9 mouse cellular contexts compared by ENCODE assay signal in genomic region chr11:121014896-121015300, GRCm38 (mm10). TPM values are rescaled to one million over a fixed set of nuclear protein-coding genes. Genes with fewer than 3 reads are reported as not detected.
A peak's percentile ranks its signal among the peaks of the same experiment; 100 is the strongest.
DNase-seq lines count a peak whose midpoint lies in the region; ATAC-seq and TF ChIP-seq lines count a peak whose summit lies in the region.
"Had no signal": no experiment of that assay in that cellular context is flagged by ENCODE, and none has a peak within 500 bp of the region (broad histone marks: within the 10 kb centered on the region; RNA-seq: fewer than 3 reads in every experiment).

No protein-coding gene starts in this region.

- no peaks in the 10 kb centered on the region for H3K79me2 ChIP-seq in C2C12 (ENCODE audit: control insufficient read depth, insufficient read depth)

- H3K9me3 ChIP-seq in forebrain, embryonic 15.5 days, result no peaks in the 10 kb centered on the region
- H3K9me3 ChIP-seq in hindbrain, embryonic 14.5 days (ENCODE audit: control insufficient read depth, low read length), result no peaks in the 10 kb centered on the region
- H3K9me3 ChIP-seq in limb, embryonic 14.5 days (ENCODE audit: control insufficient read depth, low read length), result no peaks in the 10 kb centered on the region
- H3K9me3 ChIP-seq in neural tube, embryonic 12.5 days, result no peaks in the 10 kb centered on the region

- peaks cover 8% of the 10 kb centered on the region for H3K27me3 ChIP-seq in C2C12 (ENCODE audit: control insufficient read depth, insufficient read depth, insufficient read length)
- H3K27me3 ChIP-seq in forebrain, embryonic 15.5 days, result no peaks in the 10 kb centered on the region
- no peaks in the 10 kb centered on the region for H3K27me3 ChIP-seq in hindbrain, embryonic 14.5 days (ENCODE audit: control insufficient read depth, insufficient read depth, low read length)
- no peaks in the 10 kb centered on the region for H3K27me3 ChIP-seq in limb, embryonic 14.5 days (ENCODE audit: control insufficient read depth, insufficient read depth, low read length)
- H3K27me3 ChIP-seq in neural tube, embryonic 12.5 days (replicated peaks), result no peaks in the 10 kb centered on the region

- H3K4me3 ChIP-seq in C2C12 (ENCODE audit: insufficient read depth, poor library complexity, severe bottlenecking), result peak overlapping the region; percentile 7
- peak overlapping the region; percentile 25 for H3K4me3 ChIP-seq in forebrain, embryonic 15.5 days
- H3K4me3 ChIP-seq in hindbrain, embryonic 14.5 days (replicated peaks; ENCODE audit: low read length), result no peak overlapping the region
- 0 out of 2 replicates have a peak overlapping the region, but pooled peaks have one; percentile 3 for H3K4me3 ChIP-seq in limb, embryonic 14.5 days (replicated peaks; ENCODE audit: low read length)
- H3K4me3 ChIP-seq in neural tube, embryonic 12.5 days, result no peak overlapping the region

- no peak overlapping the region; the same call in 1 of the 2 replicates for H3K9ac ChIP-seq in forebrain, embryonic 15.5 days (replicated peaks)
- H3K9ac ChIP-seq in hindbrain, embryonic 14.5 days, result no peak overlapping the region
- 0 out of 2 replicates have a peak overlapping the region, but pooled peaks have one; percentile 9 for H3K9ac ChIP-seq in limb, embryonic 14.5 days (ENCODE audit: low read depth, low read length, severe bottlenecking)
- H3K9ac ChIP-seq in neural tube, embryonic 12.5 days, result no peak overlapping the region

- H3K79me3 ChIP-seq in C2C12 (ENCODE audit: low read depth), result no peaks in the 10 kb centered on the region

- no peak for TF ChIP-seq CTCF in C2C12 (IDR thresholded peaks at IDR 0.05; ENCODE audit: control insufficient read depth, insufficient read depth, insufficient read length)

- DNase-seq in brain, adult 2 months (ENCODE audit: low read depth, low spot score), result peak; percentile 95
- DNase-seq in hindbrain, embryonic 14.5 days (ENCODE audit: low spot score), result no peak
- DNase-seq in limb, embryonic 14.5 days (ENCODE audit: low spot score), result peak; percentile 32
- no peak for DNase-seq in ovary, postnatal 14 days (ENCODE audit: low spot score)

- no peak overlapping the region for H3ac ChIP-seq in C2C12 (ENCODE audit: control insufficient read depth, insufficient read length, low read depth)

- no peak overlapping the region for H3K27ac ChIP-seq in forebrain, embryonic 15.5 days (replicated peaks)
- no peak overlapping the region for H3K27ac ChIP-seq in hindbrain, embryonic 14.5 days
- no peak overlapping the region for H3K27ac ChIP-seq in limb, embryonic 14.5 days (replicated peaks; ENCODE audit: low read depth, low read length)
- H3K27ac ChIP-seq in neural tube, embryonic 12.5 days, result no peak overlapping the region

- 58% methylated on average over 19 of the region's 19 CpGs for WGBS in forebrain, embryonic 15.5 days
- 62% methylated on average over 19 of the region's 19 CpGs for WGBS in hindbrain, embryonic 14.5 days
- WGBS in limb, embryonic 14.5 days, result 51% methylated on average over 19 of the region's 19 CpGs
- 60% methylated on average over 19 of the region's 19 CpGs for WGBS in neural tube, embryonic 12.5 days

- TF ChIP-seq POLR2A in limb, embryonic 14.5 days (IDR thresholded peaks at IDR 0.05; ENCODE audit: borderline replicate concordance, extremely low read depth, insufficient read depth, insufficient read length), result no peak

- H3K4me1 ChIP-seq in forebrain, embryonic 15.5 days, result no peaks in the 10 kb centered on the region
- H3K4me1 ChIP-seq in hindbrain, embryonic 14.5 days (replicated peaks; ENCODE audit: control insufficient read depth, insufficient read depth, low read length), result no peaks in the 10 kb centered on the region
- no peaks in the 10 kb centered on the region for H3K4me1 ChIP-seq in limb, embryonic 14.5 days (ENCODE audit: control insufficient read depth, insufficient read depth, low read length)
- no peaks in the 10 kb centered on the region for H3K4me1 ChIP-seq in neural tube, embryonic 12.5 days

- ATAC-seq in forebrain, embryonic 15.5 days (replicated peaks), result no peak
- no peak for ATAC-seq in hindbrain, embryonic 14.5 days (ENCODE audit: low FRiP score)
- no peak for ATAC-seq in limb, embryonic 14.5 days (ENCODE audit: low FRiP score, low read depth)
- no peak for ATAC-seq in neural tube, embryonic 12.5 days (ENCODE audit: low FRiP score, low read depth)
- ATAC-seq in erythroid progenitor cell, adult 5-6 weeks (replicated peaks; ENCODE audit: low FRiP score, poor library complexity, severe bottlenecking), result no peak

- H3K36me3 ChIP-seq in C2C12 (ENCODE audit: control insufficient read depth, insufficient read depth), result no peaks in the 10 kb centered on the region
- no peaks in the 10 kb centered on the region for H3K36me3 ChIP-seq in forebrain, embryonic 15.5 days
- no peaks in the 10 kb centered on the region for H3K36me3 ChIP-seq in hindbrain, embryonic 14.5 days (replicated peaks; ENCODE audit: control insufficient read depth, insufficient read depth)
- no peaks in the 10 kb centered on the region for H3K36me3 ChIP-seq in limb, embryonic 14.5 days (ENCODE audit: control insufficient read depth, insufficient read depth, low read length)
- no peaks in the 10 kb centered on the region for H3K36me3 ChIP-seq in neural tube, embryonic 12.5 days

- peak overlapping the region; percentile 33 for H3K4me2 ChIP-seq in forebrain, embryonic 15.5 days (replicated peaks)
- peak overlapping the region; percentile 37 for H3K4me2 ChIP-seq in hindbrain, embryonic 14.5 days (replicated peaks)
- H3K4me2 ChIP-seq in limb, embryonic 14.5 days (replicated peaks; ENCODE audit: low read depth, low read length, severe bottlenecking), result peak overlapping the region; percentile 11
- peak overlapping the region; percentile 24; the same call in 1 of the 2 replicates for H3K4me2 ChIP-seq in neural tube, embryonic 12.5 days (replicated peaks)

TF ChIP-seq in C2C12, 6 proteins besides CTCF, POLR2A, EP300 and RAD21:
- TF ChIP-seq MYOG (IDR thresholded peaks at IDR 0.05; ENCODE audit: control insufficient read depth, extremely low read depth, insufficient read length) (no peak), MYOD1 (IDR thresholded peaks at IDR 0.05; ENCODE audit: control insufficient read depth, insufficient read length, low read depth) (peak; percentile 20)

RNA-seq across cellular contexts. Expression of gene Csnk1d, which starts 23.8 kb away (rescaled TPM):
- polyA plus RNA-seq in C2C12 (2012; fragmentation: generic; extraction: Trizol), result 79.2 TPM
- polyA plus RNA-seq in forebrain, embryonic 15.5 days (2015; fragmentation: Nextera tagmentation; extraction: Ambion mirVana), result 145 and 157 TPM in 2 replicates
- polyA plus RNA-seq in hindbrain, embryonic 14.5 days (2014; fragmentation: Nextera tagmentation; extraction: Ambion mirVana), result 73.3 and 77.4 TPM in 2 replicates
- polyA plus RNA-seq in limb, embryonic 14.5 days (2012; rRNA removed), result 140 and 148 TPM in 2 replicates
- polyA plus RNA-seq in limb, embryonic 14.5 days (2014; fragmentation: Nextera tagmentation; extraction: Ambion mirVana), result 65.8 and 74.9 TPM in 2 replicates
- 157 TPM in 2 replicates for polyA plus RNA-seq in neural tube, embryonic 12.5 days (2016; fragmentation: Nextera tagmentation; extraction: Ambion mirVana)
- 7.6 and 27.7 TPM in 2 replicates for total RNA-seq in erythroid progenitor cell, adult 5-6 weeks (2015; ENCODE audit: low replicate concordance)
- total RNA-seq in erythroid progenitor cell, adult 5-6 weeks (2017; ENCODE audit: low replicate concordance), result 17.3 and 26.2 TPM in 2 replicates

RNA-seq across cellular contexts. Expression of gene Cd7, which starts 24.3 kb away (rescaled TPM):
- not detected for polyA plus RNA-seq in C2C12 (2012; fragmentation: generic; extraction: Trizol)
- not detected in 2 replicates for polyA plus RNA-seq in forebrain, embryonic 15.5 days (2015; fragmentation: Nextera tagmentation; extraction: Ambion mirVana)
- 0.24 TPM in 1 of 2 replicates, not detected in the other for polyA plus RNA-seq in hindbrain, embryonic 14.5 days (2014; fragmentation: Nextera tagmentation; extraction: Ambion mirVana)
- polyA plus RNA-seq in limb, embryonic 14.5 days (2012; rRNA removed), result 0.36 and 0.69 TPM in 2 replicates
- polyA plus RNA-seq in limb, embryonic 14.5 days (2014; fragmentation: Nextera tagmentation; extraction: Ambion mirVana), result 0.19 and 0.21 TPM in 2 replicates
- polyA plus RNA-seq in neural tube, embryonic 12.5 days (2016; fragmentation: Nextera tagmentation; extraction: Ambion mirVana), result 0.34 and 0.47 TPM in 2 replicates
- total RNA-seq in erythroid progenitor cell, adult 5-6 weeks (2015; ENCODE audit: low replicate concordance), result 4.0 and 13.0 TPM in 2 replicates
- total RNA-seq in erythroid progenitor cell, adult 5-6 weeks (2017; ENCODE audit: low replicate concordance), result 1.2 TPM in 1 of 2 replicates, not detected in the other

RNA-seq across cellular contexts. Expression of gene Sectm1b, which starts 48.5 kb away (rescaled TPM):
- polyA plus RNA-seq in C2C12 (2012; fragmentation: generic; extraction: Trizol), result not detected
- not detected in 2 replicates for polyA plus RNA-seq in forebrain, embryonic 15.5 days (2015; fragmentation: Nextera tagmentation; extraction: Ambion mirVana)
- not detected in 2 replicates for polyA plus RNA-seq in hindbrain, embryonic 14.5 days (2014; fragmentation: Nextera tagmentation; extraction: Ambion mirVana)
- polyA plus RNA-seq in limb, embryonic 14.5 days (2012; rRNA removed), result 0.12 TPM in 1 of 2 replicates, not detected in the other
- not detected in 2 replicates for polyA plus RNA-seq in limb, embryonic 14.5 days (2014; fragmentation: Nextera tagmentation; extraction: Ambion mirVana)
- not detected in 2 replicates for polyA plus RNA-seq in neural tube, embryonic 12.5 days (2016; fragmentation: Nextera tagmentation; extraction: Ambion mirVana)
- total RNA-seq in erythroid progenitor cell, adult 5-6 weeks (2015; ENCODE audit: low replicate concordance), result not detected in 2 replicates
- total RNA-seq in erythroid progenitor cell, adult 5-6 weeks (2017; ENCODE audit: low replicate concordance), result not detected in 2 replicates
- total RNA-seq: neutrophil, adult 5-6 weeks had no signal

Comparison
In these comparisons a context has a peak if more than half of its experiments do, and no peak if none do; other contexts are left out.
1. H3K4me3 ChIP-seq: peak in C2C12 (single experiment), forebrain, embryonic 15.5 days (single experiment) and limb, embryonic 14.5 days (single experiment); none in hindbrain, embryonic 14.5 days (single experiment) and neural tube, embryonic 12.5 days (single experiment).
2. DNase-seq: peak in brain, adult 2 months (single experiment) and limb, embryonic 14.5 days (single experiment); none in hindbrain, embryonic 14.5 days (single experiment) and ovary, postnatal 14 days (single experiment).
3. Peak in every context shown above with its lines, with median percentiles within 50 percentile points of each other: H3K4me2 ChIP-seq.